Mouse (Mus musculus) left cerebral cortex, postnatal 4 days (tissue): ENCODE results near the gene Nkiras2. TPM values are rescaled to one million over a fixed set of nuclear protein-coding genes. Genes with fewer than 3 reads are reported as not detected.

ENCODE experiments used
- total RNA-seq, 2 experiments: library from RNA; stranded (reverse); gene quantifications; 2 replicates each; pipeline ENCODE4 v1.2.3; 2021

The Nkiras2 gene
- total RNA-seq, 2 experiments from 2014 or later: 37.7 to 39.9 TPM

Other genes starting within 250 kb of the Nkiras2 start
- 10 to 100 TPM; 74.2 to 77.9 TPM for gene Jup, start 221.5 kb upstream of the Nkiras2 start, total RNA-seq
- gene P3h4, start 204.4 kb upstream of the Nkiras2 start, total RNA-seq: 1 to 10 TPM; 8.1 to 9.9 TPM
- 10 to 100 TPM; 13.7 to 15.0 TPM for gene Fkbp10, start 203.5 kb upstream of the Nkiras2 start, total RNA-seq
- 10 to 100 TPM; 85.5 to 91.9 TPM for gene Nt5c3b, start 177.4 kb upstream of the Nkiras2 start, total RNA-seq
- gene Klhl10, start 177.3 kb upstream of the Nkiras2 start, total RNA-seq: 1 to 10 TPM; 1.9 to 3.1 TPM
- gene Klhl11, start 146.5 kb upstream of the Nkiras2 start, total RNA-seq: 10 to 100 TPM; 50.7 to 54.1 TPM
- gene Acly, start 91.2 kb upstream of the Nkiras2 start, total RNA-seq: 100 to 1,000 TPM; 211 to 219 TPM
- gene Ttc25, start 73.6 kb upstream of the Nkiras2 start, total RNA-seq: under 1 TPM; 0.58 to 0.93 TPM
- gene Cnp, start 44.3 kb upstream of the Nkiras2 start, total RNA-seq: 10 to 100 TPM; 25.6 to 29.6 TPM
- 100 to 1,000 TPM; 276 to 297 TPM for gene Dnajc7, start 924 bp downstream of the Nkiras2 start, total RNA-seq
- under 1 TPM in 1 of 2 experiments, not detected in 1; 0.12 TPM for gene Zfp385c, start 73.2 kb downstream of the Nkiras2 start, total RNA-seq
- gene Dhx58, start 85.0 kb downstream of the Nkiras2 start, total RNA-seq: 1 to 10 TPM; 3.4 to 3.5 TPM
- gene Kat2a, start 93.2 kb downstream of the Nkiras2 start, total RNA-seq: 10 to 100 TPM; 68.7 to 71.8 TPM
- not detected for gene Hspb9, start 94.6 kb downstream of the Nkiras2 start, total RNA-seq
- 100 to 1,000 TPM; 168 to 174 TPM for gene Rab5c, start 119.0 kb downstream of the Nkiras2 start, total RNA-seq
- 10 to 100 TPM; 11.2 to 12.4 TPM for gene Kcnh4, start 140.7 kb downstream of the Nkiras2 start, total RNA-seq
- not detected for gene Hcrt, start 143.7 kb downstream of the Nkiras2 start, total RNA-seq
- gene Ghdc, start 151.7 kb downstream of the Nkiras2 start, total RNA-seq: 1 to 10 TPM; 5.5 to 7.2 TPM
- 10 to 100 TPM in 1 of 2 experiments, 1 to 10 TPM in 1; 9.6 to 11.8 TPM for gene Stat5b, start 231.5 kb downstream of the Nkiras2 start, total RNA-seq
- 1 to 10 TPM in 1 of 2 experiments, under 1 TPM in 1; 0.98 to 1.2 TPM for gene Stat5a, start 240.1 kb downstream of the Nkiras2 start, total RNA-seq